Mouse (Mus musculus) left cerebral cortex, postnatal 14 days (tissue): ENCODE results near the gene Rab31. TPM values are rescaled to one million over a fixed set of nuclear protein-coding genes. Genes with fewer than 3 reads are reported as not detected.
A peak's percentile ranks its signal among the peaks of the same experiment; 100 is the strongest.

Source experiments
- DNase-seq, 2 experiments: peaks; one replicate each; pipeline ENCODE4 v3.0.0; 2021 to 2022; ENCODE audit warnings: low spot score in 2 of 2, mixed read lengths in 1 of 2
- intact Hi-C: fragments of 180-260 bp; cut with DNase I; formaldehyde crosslinking; loops from one replicate; pipeline ENCODE4 v1.15.1; 2025
- total RNA-seq, 2 experiments: library from RNA; stranded (reverse); gene quantifications; 2 replicates each; pipeline ENCODE4 v1.2.3; 2021

Gene Rab31
- total RNA-seq, 2 experiments from 2014 or later: 76.0 to 87.4 TPM

DNA sequence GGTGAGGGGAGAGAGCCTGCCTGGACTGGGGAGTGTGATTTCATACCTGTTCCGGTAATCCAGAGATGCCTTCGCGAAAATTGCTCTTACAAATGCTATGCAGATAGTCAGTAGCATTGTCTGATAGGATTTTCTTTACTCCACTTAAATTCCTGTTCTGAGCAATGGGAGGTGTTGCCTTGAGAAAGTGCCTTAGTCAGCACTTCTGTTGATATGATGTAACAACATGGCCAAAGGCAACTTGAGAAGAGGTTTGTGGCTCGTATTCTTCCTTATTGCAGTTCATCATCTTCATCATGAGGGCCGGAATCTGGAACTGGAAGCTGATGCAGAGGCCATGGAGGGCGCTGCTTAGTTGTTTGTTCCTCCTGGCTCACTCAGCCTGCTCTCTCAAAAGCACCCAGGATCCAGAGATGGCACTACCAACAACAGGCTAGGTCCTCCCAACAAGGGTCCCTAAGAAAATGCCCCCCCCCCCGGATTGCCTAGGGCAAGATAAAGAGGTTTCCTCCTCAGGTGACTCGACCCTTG, 12.1 kb upstream of the Rab31 start:
- no peak for DNase-seq
- intact Hi-C loops: loop anchor here (5.0 kb wide), 1 partner anchor 172 kb away; the partner anchor contains the start of gene Vapa

DNA sequence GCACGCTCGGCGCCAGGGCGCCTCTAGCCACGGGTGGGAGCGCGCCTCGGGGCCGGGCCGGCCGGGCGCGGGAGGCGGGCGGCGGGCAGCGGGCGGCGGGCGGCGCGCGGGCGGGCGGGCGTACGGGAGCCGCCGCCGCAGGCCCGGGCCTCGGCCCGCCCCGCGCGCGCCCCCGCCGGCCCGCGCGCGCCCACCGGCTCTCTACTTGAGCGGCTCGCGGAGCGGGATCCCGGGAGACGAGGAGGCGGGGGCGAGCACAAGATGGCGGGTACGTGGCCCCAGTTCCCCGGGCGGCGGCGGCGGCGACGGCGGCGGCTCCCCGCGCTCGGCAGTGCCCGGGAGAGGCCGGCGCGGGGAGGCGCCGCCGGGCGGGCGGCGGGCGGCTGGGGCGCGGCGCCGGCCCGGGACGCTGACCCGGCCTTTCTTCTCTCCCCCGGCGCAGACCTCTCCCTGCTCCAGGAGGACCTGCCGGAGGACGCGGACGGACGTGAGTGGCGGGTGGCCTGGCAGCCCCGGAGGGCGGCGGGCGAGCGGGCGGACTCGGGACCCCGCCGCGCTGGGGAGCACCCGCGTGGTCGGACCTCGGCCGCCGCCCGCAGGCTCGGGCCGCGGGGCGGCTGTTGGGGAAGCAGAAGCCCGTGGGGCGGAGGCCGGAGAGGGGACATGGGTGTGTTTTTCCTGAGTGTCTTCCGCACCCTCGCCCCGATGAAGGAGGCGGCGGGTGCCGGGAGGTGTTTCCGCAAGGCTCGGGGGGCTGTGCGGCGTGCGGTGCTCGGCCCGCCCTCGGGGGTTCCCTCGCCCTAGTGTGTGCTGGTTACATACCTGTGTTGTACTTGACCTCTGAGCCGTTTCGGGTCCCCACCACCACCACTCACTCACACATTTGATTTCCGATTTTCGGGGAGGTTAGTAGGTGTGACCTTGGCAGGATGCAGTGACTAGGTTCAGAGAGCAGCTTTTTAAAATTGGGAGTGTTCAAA, 10.9 kb upstream of the Rab31 start:
- intact Hi-C loops: loop anchor here (5.0 kb wide), 1 partner anchor 171 kb away; the partner anchor contains the start of gene Vapa
- DNase-seq: peak; percentile 64 to 79

DNA sequence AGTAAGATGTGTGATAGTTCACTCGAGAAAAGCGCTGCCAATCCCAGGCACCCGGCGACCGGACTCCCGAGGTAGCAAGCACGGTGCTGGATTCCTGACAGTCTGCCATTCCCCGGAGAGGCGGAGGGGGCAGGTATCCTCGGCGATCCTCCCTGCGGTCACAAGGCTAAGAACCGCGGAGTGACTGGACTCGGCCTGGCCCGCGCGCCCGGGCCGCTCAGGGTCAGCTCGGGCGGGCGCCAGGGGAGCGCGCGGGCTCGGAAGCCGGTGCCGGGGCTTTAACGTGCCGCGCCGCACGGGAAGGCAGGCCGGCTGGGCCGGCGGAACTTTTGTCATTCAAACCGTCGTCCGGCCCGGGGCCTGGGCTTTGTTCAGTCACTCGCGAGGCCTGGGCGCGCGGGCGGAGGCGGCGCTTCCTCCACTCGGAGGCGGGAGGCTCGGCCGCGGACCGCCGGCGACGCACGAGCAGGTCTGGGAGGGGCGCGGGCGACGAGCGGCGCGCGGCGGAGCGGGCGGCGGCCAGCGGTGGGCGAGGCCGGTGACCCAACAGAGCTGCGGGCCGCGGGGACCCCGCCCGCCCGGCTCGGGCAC, 10.1 kb upstream of the Rab31 start, which contains the start of gene Ppp4r1:
Gene Ppp4r1 (plus strand): TSS at position 23 of the 591 bp plus-strand sequence.
- intact Hi-C loops: loop anchor here (5.0 kb wide), 1 partner anchor 170 kb away; the partner anchor contains the start of gene Vapa
- peak; percentile 69 to 77 for DNase-seq

DNA sequence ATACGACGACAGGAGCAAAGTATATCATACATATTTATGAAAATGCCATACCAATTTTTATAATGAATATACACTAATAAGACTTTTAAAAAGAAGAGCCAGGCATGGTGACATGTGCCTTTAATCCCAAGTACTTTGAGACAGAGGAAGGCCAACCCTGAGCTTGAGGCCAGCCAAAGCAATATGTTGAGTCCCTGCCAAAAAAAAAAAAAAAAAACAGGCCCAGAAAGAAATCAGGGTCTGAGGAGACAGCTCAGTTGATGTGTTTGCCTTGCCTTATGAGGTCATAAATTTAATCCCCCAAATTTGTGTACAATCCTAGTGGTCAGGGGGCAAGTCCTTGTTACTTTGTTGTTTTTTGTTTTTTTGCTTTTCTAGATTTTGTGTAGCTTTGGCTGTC, 8.4 kb upstream of the Rab31 start:
- intact Hi-C loops: loop anchor here (5.0 kb wide), 1 partner anchor 169 kb away; the partner anchor contains the start of gene Vapa
- no peak for DNase-seq

DNA sequence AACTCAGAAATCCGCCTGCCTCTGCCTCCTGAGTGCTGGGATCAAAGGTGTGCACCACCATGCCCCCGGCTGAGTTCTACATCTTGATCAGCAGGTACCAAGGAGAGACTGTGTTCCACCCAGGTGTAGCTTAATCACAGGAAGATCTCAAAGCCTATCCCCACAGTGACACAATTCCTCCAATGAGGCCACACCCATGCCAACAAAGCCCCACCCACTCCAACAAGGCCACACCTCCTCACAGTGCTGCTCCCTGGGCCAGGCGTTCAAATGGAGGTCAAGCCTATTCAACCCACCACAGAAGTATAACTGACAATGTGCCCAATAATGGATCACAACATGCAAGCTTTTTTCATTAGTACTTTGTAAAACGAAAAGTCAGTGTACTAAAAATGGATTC, 4.9 kb upstream of the Rab31 start:
- no peak for DNase-seq
- intact Hi-C loops: no loop called here

DNA sequence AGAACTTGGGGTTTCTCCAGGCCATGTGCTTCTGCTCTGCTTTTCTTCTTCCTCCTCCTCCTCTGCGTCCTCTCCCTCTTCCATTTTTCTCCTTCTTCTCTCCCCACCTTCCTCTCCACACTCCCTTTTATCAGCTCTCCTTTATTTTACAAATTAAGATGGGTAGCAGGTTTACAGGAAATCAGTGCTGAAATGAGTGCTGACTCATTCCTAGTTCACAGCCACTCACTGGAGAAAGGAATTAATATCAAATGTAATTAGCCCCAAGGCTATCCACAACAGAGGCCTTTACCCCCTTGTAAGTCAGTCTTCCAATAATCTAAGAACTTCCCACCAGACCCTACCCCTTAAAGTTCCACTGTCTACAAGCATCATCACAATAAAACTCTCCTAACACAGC, 3.7 kb upstream of the Rab31 start:
- intact Hi-C loops: no loop called here

DNA sequence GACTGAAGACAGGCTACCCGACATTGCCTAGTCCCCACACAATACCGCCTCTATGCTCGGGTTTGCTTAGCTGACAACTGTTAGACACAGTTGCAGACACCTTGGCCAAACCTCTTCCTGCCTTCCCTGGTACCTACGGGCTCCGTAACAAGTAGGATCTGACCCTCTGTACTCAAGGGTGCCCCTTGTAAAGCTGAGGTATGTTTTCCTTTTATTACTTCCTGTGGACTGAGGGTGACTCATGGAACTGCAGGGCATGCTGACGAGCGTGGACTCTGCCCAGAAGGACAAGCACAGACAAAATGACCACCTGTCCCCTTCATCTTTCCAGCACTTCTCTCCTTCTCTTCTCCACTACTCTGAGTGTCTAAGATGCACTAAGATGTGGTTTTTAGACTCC, 1.9 kb upstream of the Rab31 start:
- DNase-seq: no peak
- intact Hi-C loops: loop anchor here (5.0 kb wide), 1 partner anchor 72 kb away; no protein-coding TSS in a partner anchor

More for the DNA sequence above, 3.7 kb upstream of the Rab31 start:
- no peak for DNase-seq

DNA sequence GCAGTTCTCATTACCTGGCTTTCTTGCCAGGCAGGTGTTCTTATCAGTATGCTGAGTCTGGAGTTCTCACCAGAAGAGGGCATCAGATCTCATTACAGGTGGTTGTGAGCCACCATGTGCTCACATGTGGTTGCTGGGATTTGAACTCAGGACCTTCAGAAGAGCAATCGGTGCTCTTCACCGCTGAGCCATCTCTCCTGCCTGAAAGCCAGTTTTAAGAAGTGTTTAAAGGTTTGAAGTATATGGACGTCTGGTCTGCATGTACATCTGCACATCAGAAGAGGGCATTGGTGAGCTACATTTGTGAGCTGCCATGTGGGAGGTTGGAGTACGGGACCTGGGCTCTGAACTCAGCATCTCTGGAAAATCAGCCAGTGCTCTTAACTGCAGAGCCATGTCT, 1.1 kb upstream of the Rab31 start:
- intact Hi-C loops: loop anchor here (5.0 kb wide), 1 partner anchor 71 kb away; no protein-coding TSS in a partner anchor
- no peak for DNase-seq

DNA sequence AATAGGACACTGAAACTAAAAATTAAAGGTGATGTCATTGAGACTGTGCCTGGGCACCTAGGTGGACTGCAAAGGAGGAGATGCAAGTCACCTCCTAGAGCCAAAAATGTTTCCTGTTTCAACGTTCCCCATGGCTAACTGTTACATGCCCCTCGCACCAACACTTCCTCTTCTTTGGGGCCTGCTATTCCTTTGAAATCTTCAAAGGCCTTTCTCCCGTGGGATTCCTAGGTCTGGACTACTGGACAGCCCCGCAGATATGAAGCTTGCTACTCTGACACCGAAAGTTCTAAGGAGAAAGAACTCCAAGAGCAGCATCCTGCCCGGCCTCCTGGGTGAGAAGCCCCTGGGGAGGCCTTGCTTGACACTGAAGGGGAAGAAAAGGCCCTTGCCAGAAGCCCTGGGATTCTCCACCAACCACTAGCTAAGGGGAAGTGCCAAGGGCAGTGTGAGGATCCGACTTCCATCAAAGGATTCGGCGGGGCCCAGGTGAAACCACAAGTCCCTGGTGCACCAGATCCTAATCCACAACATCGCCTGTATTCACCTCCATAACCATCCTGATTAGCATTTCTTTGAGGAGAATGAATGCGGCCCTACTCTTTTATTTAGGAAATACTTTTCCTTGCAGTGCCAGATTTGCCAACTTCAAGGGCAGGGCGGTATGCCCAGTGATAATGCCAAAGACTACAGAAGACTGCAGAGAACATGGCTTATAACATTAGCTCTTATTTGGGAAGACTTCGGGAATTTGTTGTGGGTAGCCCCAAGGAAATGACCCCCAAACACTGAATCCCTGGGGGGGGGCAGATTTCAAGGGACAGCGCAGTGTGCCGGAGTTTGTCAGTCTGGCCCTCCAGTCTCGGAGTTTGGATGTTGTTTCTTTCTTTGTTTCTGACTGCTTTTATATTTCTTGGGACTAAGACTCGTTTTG, 1.3 kb downstream of the Rab31 start:
- intact Hi-C loops: loop anchor here (5.0 kb wide), 1 partner anchor 69 kb away; no protein-coding TSS in a partner anchor
- no peak for DNase-seq

DNA sequence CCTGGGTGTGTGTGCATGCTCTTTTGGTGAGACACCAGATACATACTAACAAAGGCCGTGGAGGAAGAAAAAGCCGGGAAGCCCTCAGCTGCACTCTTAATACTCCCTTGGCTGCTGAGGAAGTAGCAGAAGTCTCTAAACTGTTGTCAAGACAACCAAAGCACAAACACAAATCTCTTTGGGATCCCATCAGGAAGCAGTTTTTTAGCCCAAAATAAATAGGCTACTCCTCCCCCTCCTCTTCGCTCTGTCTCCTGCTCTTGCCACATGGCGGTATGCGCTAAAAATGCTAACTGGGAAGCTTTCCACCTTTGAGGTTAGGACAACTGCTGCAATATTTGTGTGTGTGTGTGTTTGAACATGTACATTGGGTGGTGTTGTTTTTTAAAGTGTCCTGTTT, 4.1 kb downstream of the Rab31 start:
- intact Hi-C loops: no loop called here
- peak; percentile 59 to 89 for DNase-seq

DNA sequence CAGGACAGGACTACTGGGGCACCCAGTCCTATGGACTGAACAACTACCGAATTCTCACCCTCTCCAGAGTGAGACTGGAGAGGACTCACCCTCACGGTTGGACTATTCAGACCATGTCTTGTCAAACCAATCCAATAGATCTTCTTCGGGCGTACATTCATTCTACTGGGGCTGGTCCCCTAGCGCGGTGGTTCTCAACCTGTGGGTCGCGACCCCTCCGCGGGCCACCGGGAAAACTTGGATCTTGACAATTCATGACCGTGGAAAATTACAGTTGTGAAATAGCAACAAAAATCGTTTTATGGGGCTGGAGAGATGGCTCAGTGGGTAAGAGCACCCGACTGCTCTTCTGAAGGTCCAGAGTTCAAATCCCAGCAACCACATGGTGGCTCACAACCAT, 9.3 kb downstream of the Rab31 start:
- intact Hi-C loops: no loop called here
- DNase-seq: no peak

DNA sequence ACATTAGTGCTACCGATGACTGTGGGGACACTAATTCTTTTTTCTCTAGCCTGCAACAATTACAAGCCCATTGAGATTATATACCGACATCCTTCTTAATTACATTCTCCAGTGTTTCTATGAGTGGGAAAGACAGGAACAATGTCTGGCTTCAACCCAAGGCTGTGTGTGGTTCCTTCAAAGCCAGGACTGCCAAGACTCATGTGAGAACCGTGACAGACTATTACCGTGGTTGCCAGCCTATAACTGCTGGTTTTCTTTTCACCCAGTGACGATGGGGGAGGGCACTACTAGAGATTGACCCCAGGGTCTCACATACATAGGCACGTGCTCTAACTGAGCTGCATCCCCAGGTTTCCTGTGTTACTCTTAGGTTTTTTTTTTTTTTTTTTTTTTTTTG, 15.4 kb downstream of the Rab31 start:
- intact Hi-C loops: no loop called here
- DNase-seq: no peak

DNA sequence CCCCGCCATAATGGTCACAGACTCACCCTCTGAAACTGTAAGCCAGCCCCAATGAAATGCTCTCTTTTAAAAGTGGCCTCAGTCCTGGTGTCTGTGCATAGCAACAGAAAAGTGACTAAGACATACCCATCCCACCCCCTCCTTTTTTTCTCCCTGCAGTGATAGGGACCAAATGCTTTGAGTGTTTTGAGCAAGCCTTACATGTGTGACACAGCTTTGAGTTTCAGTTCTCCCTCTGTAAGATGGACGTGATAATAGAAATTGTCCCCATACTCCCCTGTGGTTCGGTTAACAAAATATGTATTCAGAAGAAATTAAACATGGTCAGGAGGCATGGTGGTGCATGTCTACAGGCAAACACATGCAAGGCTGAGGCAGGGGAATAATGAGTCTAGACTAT, 16.7 kb downstream of the Rab31 start:
- intact Hi-C loops: no loop called here
- DNase-seq: no peak

DNA sequence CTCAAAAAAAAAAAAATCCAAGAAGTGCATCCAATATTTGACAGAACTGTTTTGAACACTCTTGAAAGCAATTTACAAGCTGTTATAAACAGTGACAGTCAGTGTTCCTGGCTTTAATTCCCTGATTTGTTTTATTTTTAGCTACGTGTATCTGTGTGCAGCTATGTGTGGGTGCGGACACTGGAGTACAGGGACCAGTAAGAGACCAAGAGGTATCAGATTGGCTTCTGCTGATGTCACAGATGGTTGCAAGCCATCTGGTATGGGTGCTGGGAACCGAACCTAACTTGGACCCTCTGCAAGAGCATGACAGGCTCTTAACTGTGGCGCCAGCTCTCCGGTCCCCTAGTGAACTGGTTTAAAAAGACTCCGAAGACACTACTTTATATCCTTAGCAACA, 19.4 kb downstream of the Rab31 start:
- intact Hi-C loops: no loop called here
- DNase-seq: no peak

DNA sequence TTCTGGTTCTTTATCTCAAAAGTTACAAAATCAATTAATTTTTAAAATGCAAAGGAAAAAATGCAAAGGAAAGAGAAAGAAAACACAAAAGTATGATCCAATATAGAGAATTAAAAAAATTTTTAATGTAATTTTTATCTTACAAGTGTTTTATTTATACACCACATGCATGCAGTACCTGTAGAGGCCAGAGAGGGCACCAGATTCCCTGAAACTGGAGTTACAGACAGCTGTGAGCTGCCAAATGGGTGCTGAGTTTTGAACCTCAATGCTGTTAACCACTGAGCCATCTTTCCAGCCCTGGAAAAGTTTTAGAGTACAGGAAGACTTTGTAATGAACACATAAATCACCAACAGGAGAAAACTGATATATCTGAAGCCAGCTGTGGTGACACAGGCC, 22.3 kb downstream of the Rab31 start:
- intact Hi-C loops: no loop called here
- no peak for DNase-seq

DNA sequence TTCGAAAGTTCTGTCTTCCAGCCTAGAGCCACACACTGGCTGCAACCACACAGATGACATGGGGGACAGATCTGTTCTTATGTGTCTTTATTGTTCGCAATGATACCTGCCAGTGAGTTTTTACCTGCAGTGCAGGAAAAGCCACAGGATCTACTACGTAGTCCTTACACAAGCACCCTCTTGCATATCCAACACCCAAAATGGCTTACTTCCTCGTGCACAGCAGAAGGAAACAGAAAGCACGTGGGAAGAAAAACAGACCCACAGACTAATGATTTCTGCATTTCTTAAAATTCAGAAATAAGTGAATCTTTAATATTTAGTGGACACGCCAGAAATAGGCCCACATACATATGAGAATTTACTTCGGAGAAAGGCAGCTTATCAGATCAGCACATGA, 22.7 kb downstream of the Rab31 start:
- intact Hi-C loops: no loop called here
- DNase-seq: no peak

DNA sequence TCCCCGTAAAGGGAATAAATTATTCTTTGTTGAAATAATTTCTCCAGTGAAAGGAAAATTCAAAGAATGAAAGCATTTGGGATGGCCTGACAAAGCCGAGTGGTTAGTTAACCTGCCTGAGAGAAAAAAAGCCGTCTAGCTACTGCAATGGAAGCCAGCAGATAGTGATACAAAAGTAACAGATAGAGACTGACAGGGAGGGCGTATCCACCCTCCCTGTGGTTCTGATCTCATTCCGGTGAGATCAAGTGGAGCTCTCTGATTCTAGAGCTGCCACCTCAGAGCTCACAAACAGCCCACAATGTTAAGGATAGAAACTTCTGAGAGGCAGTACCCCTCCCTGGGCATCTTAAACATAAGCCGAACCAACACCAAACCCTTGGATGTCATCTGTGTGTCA, 23.6 kb downstream of the Rab31 start:
- intact Hi-C loops: no loop called here
- no peak for DNase-seq

DNA sequence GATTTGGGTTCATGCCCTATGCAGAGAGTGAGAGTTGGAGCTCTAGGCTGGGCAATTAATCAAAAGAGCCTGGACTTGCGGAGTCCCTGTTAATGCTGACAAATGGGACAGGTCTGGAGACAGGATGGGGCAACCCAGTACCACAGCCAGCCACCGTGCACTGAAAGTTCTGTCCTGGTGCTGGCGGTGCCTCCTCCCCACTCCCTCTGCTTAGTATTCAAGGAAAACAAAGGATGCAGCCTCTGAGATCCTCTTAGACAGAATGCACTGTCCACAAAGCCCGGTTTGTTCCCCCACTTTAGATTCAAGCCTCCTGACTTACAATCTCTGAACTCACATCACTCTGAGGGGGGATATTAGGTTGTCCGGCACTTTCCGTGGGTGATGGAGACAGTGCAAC, 26.2 kb downstream of the Rab31 start:
- intact Hi-C loops: no loop called here
- DNase-seq: no peak

DNA sequence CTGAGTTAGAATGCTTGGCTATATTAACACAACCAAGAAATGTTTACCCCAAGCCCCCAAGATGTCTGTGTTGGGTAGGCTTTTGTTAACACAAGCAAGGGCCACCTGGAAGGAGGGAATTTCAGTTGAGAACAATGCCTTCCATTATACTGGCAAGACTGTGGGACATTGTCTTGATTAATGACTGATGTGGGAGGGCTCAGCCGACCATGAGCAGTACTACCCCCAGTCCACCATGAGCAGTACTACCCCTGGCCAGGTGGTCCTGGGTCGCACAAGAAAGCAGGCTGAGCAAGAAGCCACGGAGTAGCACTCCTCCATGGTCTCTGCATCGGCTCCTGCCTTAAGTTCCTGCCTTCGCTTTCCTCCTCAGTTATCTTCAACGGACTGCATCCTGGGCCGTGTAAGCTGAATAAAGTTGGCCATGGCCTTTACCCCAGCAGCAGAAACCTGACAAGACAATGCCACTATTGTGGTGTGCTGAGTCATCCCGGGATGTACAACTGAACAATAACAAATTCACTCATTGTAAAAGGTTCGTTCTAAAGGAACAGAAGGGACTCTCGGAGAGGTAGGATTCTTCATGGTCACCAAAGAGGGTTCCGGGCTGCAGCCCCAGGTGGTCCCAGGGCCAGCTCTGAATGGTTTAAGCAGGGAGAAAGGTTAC, 28.8 kb downstream of the Rab31 start:
- intact Hi-C loops: no loop called here
- DNase-seq: no peak
